8 mouse cellular contexts compared by ENCODE assay signal in genomic region chr11:98969496-98969927, GRCm38 (mm10). TPM values are rescaled to one million over a fixed set of nuclear protein-coding genes. Genes with fewer than 3 reads are reported as not detected.
DNase-seq lines count a peak whose midpoint lies in the region; ATAC-seq lines count a peak whose summit lies in the region.

No protein-coding gene starts in this region.

- H3K9me3 ChIP-seq in heart, embryonic 13.5 days: no peaks in the 10 kb centered on the region

- H3K4me3 ChIP-seq in heart, embryonic 13.5 days: no peak overlapping the region

- H3K9ac ChIP-seq in heart, embryonic 13.5 days: peak overlapping the region; percentile 61

- peak overlapping the region; percentile 49; the same call in 1 of the 2 replicates for H3K27ac ChIP-seq in heart, embryonic 13.5 days (replicated peaks)

- no peak for DNase-seq in heart, postnatal 4 days
- DNase-seq in cerebellum, postnatal 14 days: peak; percentile 27 to 29
- peak; percentile 70 to 83 for DNase-seq in frontal cortex, postnatal 36 days (ENCODE audit: low spot score in 2 of 2)
- peak; percentile 79 to 80 for DNase-seq in layer of hippocampus, postnatal 36 days
- DNase-seq in retina, postnatal 1 day: peak; percentile 67
- no peak for DNase-seq in spleen, postnatal 4 days (ENCODE audit: low spot score in 2 of 2)
- no peak for DNase-seq in natural killer cell, adult 2 months (ENCODE audit: low spot score in 2 of 2)

- H3K27me3 ChIP-seq in heart, embryonic 13.5 days (replicated peaks): no peaks in the 10 kb centered on the region

- H3K4me1 ChIP-seq in heart, embryonic 13.5 days: peaks cover 72% of the 10 kb centered on the region

- H3K36me3 ChIP-seq in heart, embryonic 13.5 days: peaks cover 79% of the 10 kb centered on the region

- 0 out of 2 replicates have a peak overlapping the region, but pooled peaks have one; percentile 1 for H3K4me2 ChIP-seq in heart, embryonic 13.5 days

- WGBS in heart, embryonic 13.5 days: 36% methylated on average over 17 of the region's 17 CpGs

- ATAC-seq in heart, embryonic 13.5 days (ENCODE audit: extremely low read depth, insufficient number of reproducible peaks, low FRiP score, low TSS enrichment): no peak

RNA-seq across cellular contexts. Expression of gene Gjd3, which starts 13.3 kb away (rescaled TPM):
- 1.3 and 3.3 TPM in 2 replicates for polyA plus RNA-seq in heart, embryonic 13.5 days (2015; fragmentation: Nextera tagmentation; extraction: Ambion mirVana)
- total RNA-seq in heart, postnatal 4 days (2021): 1 to 10 TPM; 2.0 to 2.5 TPM
- total RNA-seq in layer of hippocampus, postnatal 36 days (2021): 1 to 10 TPM in 1 of 2 experiments, under 1 TPM in 1; 0.96 to 1.1 TPM

RNA-seq across cellular contexts. Expression of gene Rara, which starts 41.9 kb away (rescaled TPM):
- polyA plus RNA-seq in heart, embryonic 13.5 days (2015; fragmentation: Nextera tagmentation; extraction: Ambion mirVana): 27.9 and 28.3 TPM in 2 replicates
- total RNA-seq in heart, postnatal 4 days (2021): 10 to 100 TPM; 34.6 to 38.1 TPM
- 10 to 100 TPM; 18.5 to 18.7 TPM for total RNA-seq in layer of hippocampus, postnatal 36 days (2021)

RNA-seq across cellular contexts. Expression of gene Top2a, which starts 54.5 kb away (rescaled TPM):
- 158 and 170 TPM in 2 replicates for polyA plus RNA-seq in heart, embryonic 13.5 days (2015; fragmentation: Nextera tagmentation; extraction: Ambion mirVana)
- 100 to 1,000 TPM; 174 to 191 TPM for total RNA-seq in heart, postnatal 4 days (2021)
- 1 to 10 TPM; 2.7 to 3.3 TPM for total RNA-seq in layer of hippocampus, postnatal 36 days (2021)

Comparison
In these comparisons a context has a peak if more than half of its experiments do, and no peak if none do; other contexts are left out.
1. DNase-seq: peak in cerebellum, postnatal 14 days (2 of 2), frontal cortex, postnatal 36 days (2 of 2), layer of hippocampus, postnatal 36 days (2 of 2) and retina, postnatal 1 day (single experiment); none in heart, postnatal 4 days (single experiment), spleen, postnatal 4 days (0 of 2) and natural killer cell, adult 2 months (0 of 2).
2. RNA of gene Top2a, which starts 54.5 kb away (total RNA-seq): 174 to 191 TPM in heart, postnatal 4 days; 2.7 to 3.3 TPM in layer of hippocampus, postnatal 36 days; every median in the first group is over 10 times any median in the second.